Mouse (Mus musculus): ENCODE results near the gene Patj.

DNA sequence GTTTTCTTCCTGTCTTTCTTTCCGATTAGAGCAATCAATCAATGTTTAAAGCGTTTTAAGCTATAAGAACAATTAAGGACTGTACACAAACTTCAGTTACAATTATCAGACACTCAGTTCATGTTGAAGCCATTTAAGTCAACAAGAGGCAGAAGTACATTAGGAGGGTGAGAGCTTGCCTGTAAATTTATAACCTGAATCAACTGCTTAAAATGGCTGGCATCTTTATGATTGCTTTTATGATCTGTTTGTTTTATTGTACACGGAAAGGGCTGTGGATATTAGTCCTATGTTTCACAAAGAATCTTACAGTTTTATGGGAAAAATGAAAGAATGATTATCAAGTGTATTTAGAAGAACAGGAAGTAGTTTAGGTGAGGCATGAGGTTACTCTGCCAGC is 45.7 kb downstream of the Patj start:
- TF ChIP-seq HCFC1 (IDR thresholded peaks at IDR 0.05; ENCODE audit: borderline replicate concordance, insufficient read depth, low read length) (no peak), ZNF384 (IDR thresholded peaks at IDR 0.05; ENCODE audit: low read depth, low read length) (no peak), ZC3H11A (IDR thresholded peaks at IDR 0.05; ENCODE audit: borderline replicate concordance, low read depth, low read length) (no peak), CHD2 (IDR thresholded peaks at IDR 0.05; ENCODE audit: low read depth, low read length) (no peak)
